Mouse (Mus musculus): ENCODE results near the gene Cntd1.

DNA sequence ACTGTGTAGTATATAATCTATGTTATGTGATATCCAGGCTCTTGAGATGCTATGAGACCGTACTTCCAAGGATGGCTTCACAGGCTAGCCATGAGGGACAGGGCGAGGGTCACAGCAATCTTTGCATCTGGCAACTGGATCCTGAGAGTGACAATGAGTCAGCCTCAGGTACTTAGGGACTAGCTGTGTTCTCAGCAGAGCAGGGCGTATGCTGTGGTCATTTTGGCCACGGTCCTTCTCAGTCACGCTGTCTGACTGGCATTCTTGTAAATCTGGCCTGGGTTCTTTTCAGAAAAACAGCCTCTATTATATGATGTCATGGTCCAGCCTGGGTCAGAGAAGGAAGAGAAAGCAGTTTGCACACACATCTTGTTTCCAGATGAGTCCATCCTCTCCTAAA is 42.0 kb upstream of the Cntd1 start:
- TF ChIP-seq CTCF (IDR thresholded peaks at IDR 0.05; ENCODE audit: extremely low read depth, insufficient read depth, low read length) (no peak), POLR2A (IDR thresholded peaks at IDR 0.05; ENCODE audit: extremely low read depth, insufficient read depth, low read length) (no peak)

All from cortical plate, adult 2 months (tissue).